Mouse (Mus musculus) R1 (cell line): ENCODE measurements around the gene Ing2.

Source experiments
- DNase-seq: peaks from one replicate; pipeline ENCODE4 v3.0.0-alpha.2; 2018; ENCODE audit warnings: low read depth, low spot score

Ing2 gene

DNA sequence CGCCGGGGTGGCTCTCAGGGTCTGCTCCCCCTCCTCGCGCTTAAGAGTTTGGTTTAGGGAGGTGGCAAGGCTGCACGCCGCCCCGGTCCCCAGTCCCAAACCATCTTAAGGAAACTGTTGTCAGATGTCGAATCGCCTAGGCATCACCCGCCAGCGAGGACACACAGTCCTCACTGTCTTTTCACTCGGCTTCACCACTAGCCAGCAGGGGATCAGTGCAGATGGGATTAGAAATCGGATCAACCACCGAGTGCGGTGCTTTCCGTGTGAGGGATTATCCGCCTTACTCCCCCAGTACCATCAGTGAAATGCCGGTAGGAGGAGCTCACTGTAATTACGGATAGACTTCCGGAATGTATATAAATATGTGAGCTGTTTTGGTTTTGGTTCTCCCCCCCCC lies 430 bp upstream of the Ing2 start:
- peak; percentile 80 for DNase-seq

DNA sequence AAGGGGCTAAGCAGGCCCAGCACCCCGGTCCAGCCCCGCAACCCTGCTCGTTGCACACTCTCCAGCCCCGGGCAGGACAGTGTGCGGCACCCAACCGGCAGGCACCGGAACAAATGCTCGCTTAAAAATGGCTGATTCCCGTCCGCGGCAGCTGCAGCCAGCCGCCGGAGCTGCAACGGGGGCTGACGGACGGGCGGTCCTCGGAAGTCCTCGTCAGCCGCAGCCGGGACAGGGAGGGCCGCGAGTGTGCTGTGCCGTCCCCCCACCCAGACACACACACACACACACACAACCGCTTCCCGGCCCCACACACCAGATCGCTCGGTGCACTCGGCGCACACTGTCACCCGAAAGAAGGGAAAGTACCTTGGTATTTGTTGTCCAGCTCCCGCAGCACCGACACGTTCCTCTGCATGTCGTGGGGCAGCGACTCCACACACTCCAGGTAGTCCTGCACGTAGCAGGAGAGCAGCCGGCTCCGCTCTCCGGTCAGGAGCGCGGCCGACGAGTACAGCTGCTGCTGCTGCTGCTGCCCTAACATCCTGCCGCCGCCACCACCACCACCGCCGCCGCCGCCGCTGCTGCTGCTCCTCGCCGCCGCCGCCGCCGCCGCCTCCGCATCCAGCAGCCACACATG lies 1.1 kb downstream of the Ing2 start:
- no peak for DNase-seq

DNA sequence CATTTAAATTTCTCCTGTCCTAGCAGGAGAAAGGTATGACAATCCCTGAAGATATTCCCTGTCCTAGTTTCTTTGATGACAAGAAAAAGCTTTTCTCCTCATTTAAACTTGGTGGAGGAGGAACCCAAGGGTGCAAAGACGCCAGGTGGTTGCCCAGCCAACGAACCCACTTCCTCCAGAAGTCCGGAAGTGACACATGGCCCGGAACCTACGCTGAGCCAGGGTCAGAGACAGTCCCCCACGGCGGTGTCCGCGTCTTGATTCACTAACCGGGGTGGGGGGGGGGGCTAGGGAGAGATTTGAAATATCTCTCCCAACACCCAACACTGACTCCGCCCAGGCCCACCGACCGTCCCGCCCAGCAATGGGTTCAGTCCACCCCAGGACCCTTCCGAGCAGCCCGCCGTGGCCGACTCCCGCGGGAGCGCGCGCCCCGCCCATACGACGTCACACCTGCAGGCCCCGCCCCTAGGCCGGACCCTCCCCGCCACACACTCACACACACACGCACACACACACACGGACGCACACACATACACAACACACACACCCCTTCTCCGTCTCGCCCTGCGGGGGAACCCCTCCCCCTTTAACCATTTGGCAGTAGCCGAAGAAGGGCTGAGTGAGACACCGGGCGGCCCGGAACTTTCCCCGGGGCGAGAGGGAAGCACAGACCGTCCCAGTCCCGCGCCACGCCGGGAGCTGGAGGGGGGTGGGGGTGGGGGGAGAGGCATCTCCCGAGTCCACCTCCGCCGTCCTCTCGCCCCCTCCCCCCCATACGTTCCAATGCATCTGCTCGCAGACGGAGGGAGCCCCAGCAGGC lies 1.8 kb downstream of the Ing2 start:
- DNase-seq = peak; percentile 85

DNA sequence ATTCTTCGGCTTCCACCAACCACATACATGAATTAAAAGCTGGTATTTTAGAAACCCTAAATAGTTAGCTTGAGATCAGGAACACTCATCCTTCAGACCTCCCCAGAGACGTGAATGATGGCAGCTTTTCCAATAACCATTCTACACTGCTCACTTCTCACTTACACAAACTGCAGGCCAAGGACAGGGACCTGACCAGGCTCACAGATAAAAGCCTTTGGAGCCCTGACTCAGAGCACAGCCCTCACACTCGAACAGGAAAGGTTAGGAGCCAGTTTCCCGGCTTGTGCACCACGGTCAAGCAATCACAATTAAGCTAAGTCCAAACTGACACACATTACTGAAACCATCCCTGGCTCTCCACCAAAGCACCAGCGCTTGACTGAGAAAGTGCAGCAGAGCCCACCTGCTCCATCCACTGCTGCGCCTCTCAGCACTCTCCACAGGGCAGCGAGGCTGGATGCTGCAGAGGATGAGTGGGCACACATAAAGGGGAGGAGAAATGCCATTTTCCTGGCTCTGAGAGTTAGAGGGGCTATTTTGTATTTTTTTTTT lies 11.0 kb downstream of the Ing2 start:
- no peak for DNase-seq

DNA sequence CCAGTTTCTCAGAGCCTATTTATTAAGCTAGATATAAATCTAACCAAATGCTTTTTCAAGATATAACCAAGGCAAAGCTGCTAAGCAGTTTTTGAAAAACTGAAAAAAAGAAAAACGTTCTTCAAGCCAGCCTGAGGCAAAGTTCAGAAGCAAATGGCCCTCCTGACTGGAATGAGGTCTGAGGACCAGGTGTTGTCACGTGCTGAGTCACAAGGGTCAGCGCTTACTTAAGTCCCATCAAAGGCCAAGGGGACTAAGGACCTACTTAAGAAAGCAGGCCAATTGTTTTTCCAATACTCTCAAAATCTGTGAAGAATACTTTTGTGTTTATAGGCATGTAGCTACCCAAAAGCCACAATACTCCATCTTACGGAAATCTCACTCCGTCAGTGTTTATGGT lies 12.2 kb downstream of the Ing2 start:
- DNase-seq = no peak

DNA sequence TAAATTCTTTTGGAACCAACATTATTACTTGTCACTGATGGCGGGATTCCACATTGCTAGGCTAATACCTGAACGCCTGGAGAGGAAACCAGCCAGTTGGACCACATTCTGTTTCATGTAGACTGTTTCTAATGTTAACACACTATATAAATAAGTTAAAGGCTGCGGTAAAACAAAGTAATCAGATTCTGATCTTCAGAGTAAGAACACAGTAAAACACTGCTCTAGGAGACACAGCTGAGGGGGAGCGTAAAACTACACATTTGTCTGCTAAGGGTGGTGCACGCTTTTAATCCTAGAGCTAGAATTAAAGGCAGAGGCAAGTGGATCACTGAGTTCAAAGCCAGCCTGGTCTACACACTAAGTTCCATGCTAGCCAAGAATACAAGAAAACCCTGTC lies 12.6 kb downstream of the Ing2 start:
- no peak for DNase-seq

DNA sequence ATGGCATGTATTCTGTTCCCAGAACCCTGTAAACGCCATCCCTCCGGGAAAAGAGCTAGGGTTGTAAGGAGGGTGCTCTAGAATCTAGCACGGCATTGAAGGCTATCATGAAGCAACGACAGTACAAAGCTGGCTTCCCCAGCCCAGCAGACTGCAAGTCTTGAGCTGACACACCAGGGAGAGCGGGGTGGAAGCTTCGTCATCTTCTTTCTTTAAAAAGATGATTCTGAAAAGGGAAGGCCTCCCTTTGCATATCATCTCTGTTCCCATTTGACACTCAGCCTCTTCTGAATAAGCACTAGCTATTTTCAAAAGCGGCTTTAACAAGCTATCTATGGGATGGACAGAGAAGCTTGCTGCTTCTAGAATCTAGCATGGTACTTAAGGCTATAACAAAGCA lies 15.0 kb downstream of the Ing2 start:
- DNase-seq = no peak

DNA sequence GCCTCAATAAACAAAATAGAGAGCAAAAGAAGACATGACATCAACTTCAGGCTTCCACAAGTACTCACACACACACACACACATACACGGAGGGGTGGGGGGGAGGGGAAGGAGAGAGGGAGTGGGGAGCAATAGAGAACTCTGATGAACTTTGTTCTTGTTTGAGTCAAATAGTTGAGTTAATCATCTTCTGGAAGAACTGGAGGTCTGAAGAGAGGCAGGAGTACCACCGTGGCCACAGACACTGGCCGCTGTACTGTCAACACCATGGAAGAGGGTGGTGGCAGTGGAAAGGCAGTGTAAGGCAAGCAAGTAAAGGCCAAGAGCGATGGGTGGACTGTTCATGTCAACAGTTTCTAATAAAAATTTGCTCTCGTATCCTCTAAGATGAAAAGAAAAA lies 15.9 kb downstream of the Ing2 start:
- no peak for DNase-seq

DNA sequence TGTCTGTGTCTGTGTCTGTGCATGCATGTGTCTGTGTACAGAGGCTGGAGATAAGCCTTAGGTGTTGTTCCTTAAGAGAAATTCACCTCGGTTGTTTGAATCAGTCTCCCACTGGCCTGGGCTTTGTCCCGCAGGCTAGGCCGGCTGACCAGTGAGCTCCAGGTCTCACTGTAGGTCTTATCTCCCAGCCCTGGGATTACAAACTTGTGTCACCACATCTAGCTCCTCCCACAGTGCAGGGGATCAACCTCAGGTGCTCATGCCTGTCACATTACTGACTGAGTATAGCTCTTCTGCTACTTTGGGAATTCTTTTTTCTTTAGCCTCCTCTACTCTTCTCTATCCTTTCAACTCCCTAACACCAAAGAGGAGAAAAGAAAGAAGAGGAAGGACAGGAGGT lies 20.9 kb downstream of the Ing2 start:
- DNase-seq = no peak

DNA sequence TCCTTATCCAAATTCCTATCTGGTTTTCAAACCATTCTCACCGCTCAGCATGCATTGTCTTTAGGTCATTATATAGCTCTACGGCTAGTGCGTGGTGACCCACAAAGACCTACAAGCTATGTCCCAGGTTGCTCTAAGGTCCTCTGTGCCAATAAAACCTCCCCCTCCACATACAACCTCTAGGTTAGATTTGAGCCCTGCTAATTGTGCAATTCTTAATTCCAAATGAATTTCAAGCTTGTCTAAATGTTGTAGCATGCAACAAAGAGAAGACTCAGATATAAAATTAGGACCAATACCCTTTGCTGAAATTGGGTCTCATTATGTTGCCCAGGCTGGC lies 22.6 kb downstream of the Ing2 start:
- no peak for DNase-seq

DNA sequence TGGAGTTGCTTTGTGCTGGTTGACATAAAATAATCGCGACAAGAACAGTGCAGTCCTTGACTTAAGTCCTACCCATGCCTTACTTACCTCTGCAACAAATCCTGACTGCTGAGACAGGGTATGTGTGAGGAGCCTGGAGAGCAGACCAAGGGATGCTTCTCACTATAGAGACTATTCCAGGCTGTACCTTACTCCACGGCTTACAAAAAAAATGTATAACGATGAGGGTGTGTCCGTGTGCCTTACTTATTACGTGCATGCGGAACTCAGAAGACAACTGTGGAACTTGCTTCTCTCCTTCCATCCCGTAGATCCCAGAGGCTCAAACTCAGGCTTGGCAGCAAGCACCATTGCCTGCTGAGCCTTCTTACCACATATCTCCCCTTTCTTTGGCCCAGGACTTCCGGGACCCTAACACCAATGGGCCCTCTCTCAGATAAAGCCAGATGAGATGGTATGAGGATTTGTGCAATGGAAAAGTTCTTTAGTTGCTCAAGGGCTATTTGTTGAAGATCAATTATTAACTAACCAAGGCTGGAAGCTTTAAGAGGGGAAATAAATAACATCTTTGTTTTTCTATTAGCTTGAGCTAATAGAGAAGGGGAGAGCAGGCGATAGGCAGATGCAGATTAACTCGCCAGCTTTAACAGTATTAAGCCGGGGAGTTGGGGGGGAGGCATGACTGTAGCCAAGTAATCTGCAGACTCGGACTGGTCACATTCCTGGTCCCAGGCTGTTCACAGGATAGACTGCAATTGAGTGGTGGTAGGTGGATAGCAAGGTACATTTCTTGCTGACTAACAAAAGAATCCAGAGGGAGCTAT lies 23.2 kb downstream of the Ing2 start:
- DNase-seq = peak; percentile 6

DNA sequence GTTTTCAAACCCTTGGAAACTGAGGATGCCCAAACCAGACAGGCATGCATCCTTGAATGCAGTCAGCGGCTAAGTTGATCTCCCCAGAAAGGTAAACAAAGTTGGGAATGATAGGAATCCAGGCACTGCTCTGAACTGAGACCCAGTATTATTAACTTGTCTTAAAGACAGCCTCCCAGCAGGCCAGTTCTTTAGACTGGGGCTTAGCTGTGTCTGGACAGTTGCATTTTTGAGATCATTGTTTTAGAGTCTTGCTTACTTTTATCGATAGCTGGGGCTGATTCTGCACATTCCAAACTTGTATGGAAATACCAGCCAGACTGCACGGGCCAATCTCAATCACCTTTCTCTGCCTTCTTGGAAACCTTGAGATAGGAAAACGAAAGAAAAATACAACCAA lies 24.5 kb downstream of the Ing2 start:
- DNase-seq = peak; percentile 12

DNA sequence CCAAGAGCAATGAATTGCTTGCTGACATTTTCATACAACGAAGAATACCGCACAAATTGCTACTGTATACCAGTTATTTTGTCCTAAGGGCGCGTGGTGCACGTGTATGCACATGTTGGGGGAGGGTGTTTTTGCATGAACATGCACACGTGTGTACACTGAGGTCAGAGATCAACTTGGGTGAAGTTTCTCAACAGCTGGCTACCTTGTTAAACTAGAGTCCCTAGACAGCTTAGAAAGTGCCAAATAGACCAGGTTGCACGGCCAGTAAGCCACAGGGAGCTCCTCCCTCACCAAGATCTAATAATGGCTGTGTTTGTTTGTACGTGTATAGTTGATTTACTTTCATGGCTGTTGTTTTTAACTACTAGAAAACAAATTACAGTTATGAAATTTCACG lies 25.8 kb downstream of the Ing2 start:
- DNase-seq = no peak

DNA sequence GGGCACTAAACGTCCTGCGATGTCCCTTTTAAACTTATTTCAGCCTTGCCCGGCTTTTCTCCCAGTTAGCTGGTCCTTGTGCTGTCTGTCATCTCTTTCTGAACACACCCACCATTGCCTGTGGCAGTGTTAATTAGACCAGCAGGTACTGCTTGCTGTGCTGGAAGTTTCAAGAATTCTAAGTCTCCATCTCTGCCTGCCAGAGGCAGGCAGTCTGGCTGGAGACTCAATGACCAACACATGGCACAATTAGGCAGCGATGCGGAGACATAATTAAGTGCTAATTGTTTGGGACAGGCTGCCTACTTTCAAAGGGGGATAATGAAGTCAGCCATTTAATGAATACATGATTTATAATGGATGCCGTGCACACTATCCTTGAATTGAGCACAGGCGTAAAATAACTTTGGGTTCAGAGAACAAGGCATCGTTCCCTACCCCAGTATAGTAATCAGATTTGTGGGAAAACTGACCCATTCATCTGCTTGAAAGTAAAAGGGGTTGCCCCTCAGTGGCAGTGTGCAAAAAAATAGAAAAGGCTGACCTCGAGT lies 32.8 kb downstream of the Ing2 start:
- no peak for DNase-seq

DNA sequence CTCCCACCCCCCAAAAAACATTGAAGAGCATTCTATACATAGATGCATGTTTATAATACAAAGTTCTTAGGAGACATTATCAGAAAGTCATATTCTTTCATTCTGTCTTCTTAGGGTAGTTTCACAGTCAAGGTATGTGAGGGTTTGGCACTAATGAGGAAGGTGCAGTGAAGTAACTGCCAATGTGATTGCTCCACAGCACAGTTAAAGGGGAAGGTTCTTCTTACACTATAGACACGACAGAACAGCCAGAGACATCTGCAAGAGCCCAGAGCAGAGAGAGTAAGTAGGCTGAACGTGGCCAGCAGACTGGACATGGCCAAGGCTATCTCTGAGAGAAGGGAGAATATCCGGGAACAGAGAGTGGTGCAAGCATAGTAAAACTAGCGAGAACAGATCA lies 38.2 kb downstream of the Ing2 start:
- no peak for DNase-seq

DNA sequence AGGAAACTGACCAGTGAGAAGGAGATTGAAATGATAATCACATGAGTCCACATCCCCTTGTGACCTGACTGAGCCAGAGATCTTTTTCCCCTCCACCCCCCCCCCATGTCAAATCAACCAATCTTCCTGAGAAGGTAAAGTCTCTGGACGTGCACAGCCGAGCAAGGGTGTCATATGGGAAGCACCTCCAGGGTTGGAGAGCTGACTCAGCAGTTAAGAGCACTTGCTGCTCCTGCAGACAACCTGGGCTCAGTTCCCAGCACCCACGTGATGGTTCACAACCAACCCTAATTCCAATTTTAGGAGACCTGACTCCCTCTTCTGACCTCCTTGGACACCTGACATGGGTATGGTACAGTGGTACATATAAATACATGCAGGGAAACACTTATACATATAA lies 39.3 kb downstream of the Ing2 start:
- DNase-seq = no peak

DNA sequence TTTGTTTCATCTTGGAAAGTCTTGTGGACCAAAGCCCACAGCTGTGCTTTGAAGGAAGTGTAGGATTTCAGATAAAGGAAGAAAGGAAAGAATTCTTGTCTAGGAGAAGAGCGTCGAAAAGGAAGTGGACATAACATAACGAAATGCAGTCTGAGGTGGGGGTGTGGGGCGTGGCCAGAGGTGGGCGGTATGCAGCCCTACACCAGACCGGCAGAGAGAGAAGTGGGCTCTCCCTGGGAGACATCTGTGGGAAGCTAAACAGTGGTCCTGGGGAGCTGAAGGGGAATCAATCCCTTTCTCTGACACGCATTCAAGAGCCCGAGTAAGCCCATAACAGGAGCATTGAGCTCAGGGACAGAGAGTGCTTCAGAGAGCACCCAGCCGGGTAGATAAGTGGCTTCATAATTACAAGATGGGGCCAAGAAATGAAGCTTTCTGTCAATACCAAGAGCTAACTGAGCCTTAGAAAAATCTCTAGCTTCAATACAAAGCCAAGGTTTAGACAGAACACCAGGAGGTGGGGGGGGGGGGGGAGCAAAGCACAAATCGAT lies 40.5 kb downstream of the Ing2 start:
- no peak for DNase-seq

DNA sequence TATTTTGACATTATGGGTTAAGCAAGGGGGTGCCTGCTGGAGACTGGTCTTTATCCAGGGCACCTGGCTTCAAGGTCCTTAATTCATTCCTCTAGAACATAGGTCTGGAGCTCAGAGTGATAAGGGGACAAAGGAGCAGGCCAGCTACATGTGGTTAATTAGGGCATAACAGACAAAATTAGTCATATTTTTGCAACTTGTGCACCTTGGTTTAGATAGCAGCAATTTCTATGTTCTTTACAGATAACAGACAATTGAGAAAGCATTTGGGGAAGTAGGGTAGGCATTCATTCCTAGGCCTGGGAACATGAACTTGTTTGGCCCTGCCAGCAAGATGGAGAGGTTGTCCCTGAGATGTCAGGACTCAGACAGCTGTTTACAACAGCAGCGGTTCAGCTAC lies 54.2 kb downstream of the Ing2 start:
- DNase-seq = no peak
